Mouse (Mus musculus) MEL (cell line): ENCODE results near the gene Exosc8. TPM values are rescaled to one million over a fixed set of nuclear protein-coding genes. Genes with fewer than 3 reads are reported as not detected.

ENCODE experiments used
- DNase-seq: peaks from one replicate; pipeline ENCODE4 v3.0.0; 2011; ENCODE audit warnings: low read depth, low spot score
- H3K27ac ChIP-seq: 2 replicates; pipeline ENCODE4 v1.5.1; 2012; ENCODE audit warnings: low read depth, mild to moderate bottlenecking, control low read depth, low read length, moderate library complexity; ENCODE audit not compliant: control insufficient read depth
- H3K27me3 ChIP-seq, 2 experiments: fragments of 150-350 bp in 1 of 2; sonication (generic) in 1 of 2; 2 replicates each; pipeline ENCODE4 v1.6.1; 2012; ENCODE audit warnings: low read length in 2 of 2, mild to moderate bottlenecking in 2 of 2, improper control_type of control experiment in 1 of 2, moderate library complexity in 1 of 2; ENCODE audit not compliant: insufficient read depth in 2 of 2, control insufficient read depth in 1 of 2
- H3K36me3 ChIP-seq, 2 experiments: 2 replicates each; pipeline ENCODE4 v1.6.1; 2012 to 2014; ENCODE audit warnings: low read length in 2 of 2, improper control_type of control experiment in 1 of 2, inconsistent platforms in 1 of 2, mild to moderate bottlenecking in 1 of 2; ENCODE audit not compliant: insufficient read depth in 2 of 2, control insufficient read depth in 1 of 2
- H3K4me1 ChIP-seq, 2 experiments: fragments of 150-350 bp in 1 of 2; sonication (generic) in 1 of 2; 2 replicates each; pipeline ENCODE4 v1.6.1; 2012; ENCODE audit warnings: low read length in 2 of 2, improper control_type of control experiment in 1 of 2, mild to moderate bottlenecking in 1 of 2; ENCODE audit not compliant: insufficient read depth in 2 of 2, control insufficient read depth in 1 of 2
- H3K4me3 ChIP-seq, 2 experiments: fragments of 150-350 bp in 1 of 2; sonication (generic) in 1 of 2; 2 replicates each; pipeline ENCODE4 v1.5.1; 2012; ENCODE audit warnings: low read depth in 2 of 2, low read length in 2 of 2, mild to moderate bottlenecking in 2 of 2, moderate library complexity in 2 of 2, control low read depth in 1 of 2, improper control_type of control experiment in 1 of 2; ENCODE audit not compliant: control insufficient read depth in 1 of 2, insufficient read depth in 1 of 2
- H3K79me2 ChIP-seq: 2 replicates; pipeline ENCODE4 v1.6.1; 2012; ENCODE audit warnings: mild to moderate bottlenecking, low read length, moderate library complexity; ENCODE audit not compliant: control insufficient read depth, poor library complexity, insufficient read depth
- H3K9ac ChIP-seq: 2 replicates; pipeline ENCODE4 v1.6.1; 2012; ENCODE audit warnings: low read depth, mild to moderate bottlenecking, control low read depth, low read length, moderate library complexity; ENCODE audit not compliant: control insufficient read depth, poor library complexity, severe bottlenecking
- H3K9me3 ChIP-seq: fragments of 150-350 bp; sonication (generic); replicated peaks from 2 replicates; pipeline ENCODE4 v1.6.1; 2012; ENCODE audit warnings: mild to moderate bottlenecking, low read length, improper control_type of control experiment, moderate library complexity; ENCODE audit not compliant: insufficient read depth
- BHLHE40 ChIP-seq: IDR thresholded peaks from 2 replicates; pipeline ENCODE4 v1.6.1; 2012; ENCODE audit warnings: low read depth, mild to moderate bottlenecking, inconsistent platforms, low read length, improper control_type of control experiment, borderline replicate concordance
- CHD1 ChIP-seq: IDR thresholded peaks from 2 replicates; pipeline ENCODE4 v1.6.1; 2012; ENCODE audit warnings: low read depth, mild to moderate bottlenecking, inconsistent platforms, low read length, improper control_type of control experiment
- CHD2 ChIP-seq: IDR thresholded peaks from 2 replicates; pipeline ENCODE4 v1.6.1; 2011; ENCODE audit warnings: low read length, improper control_type of control experiment
- CTCF ChIP-seq, 3 experiments: IDR thresholded peaks in 2 of 3; conservative IDR thresholded peaks in 1 of 3; 2 replicates each; pipeline ENCODE4 v1.5.1; 2011 to 2012; ENCODE audit warnings: low read length in 3 of 3, low read depth in 2 of 3, mild to moderate bottlenecking in 2 of 3, improper control_type of control experiment in 1 of 3, inconsistent platforms in 1 of 3, mixed read lengths in 1 of 3, moderate library complexity in 1 of 3; ENCODE audit not compliant: control insufficient read depth in 1 of 3, insufficient read depth in 1 of 3, poor library complexity in 1 of 3, severe bottlenecking in 1 of 3
- ELF1 ChIP-seq: IDR thresholded peaks from 2 replicates; pipeline ENCODE4 v1.6.1; 2014; ENCODE audit warnings: low read depth, mild to moderate bottlenecking, inconsistent platforms, low read length, improper control_type of control experiment, moderate library complexity
- ETS1 ChIP-seq: IDR thresholded peaks from 2 replicates; pipeline ENCODE4 v1.6.1; 2012; ENCODE audit warnings: low read depth, mild to moderate bottlenecking, inconsistent platforms, low read length, improper control_type of control experiment, moderate library complexity
- MXI1 ChIP-seq: IDR thresholded peaks from 2 replicates; pipeline ENCODE4 v1.6.1; 2011; ENCODE audit warnings: mild to moderate bottlenecking, low read depth, low read length, improper control_type of control experiment
- NELFE ChIP-seq: IDR thresholded peaks from 2 replicates; pipeline ENCODE4 v1.6.1; 2011; ENCODE audit warnings: low read depth, low read length, improper control_type of control experiment
- NRF1 ChIP-seq: IDR thresholded peaks from 2 replicates; pipeline ENCODE4 v1.6.1; 2014; ENCODE audit warnings: low read depth, mild to moderate bottlenecking, inconsistent platforms, low read length, improper control_type of control experiment, moderate library complexity; ENCODE audit not compliant: poor library complexity, insufficient read depth, severe bottlenecking
- POLR2AphosphoS2 ChIP-seq: IDR thresholded peaks from 2 replicates; pipeline ENCODE4 v1.6.1; 2011; ENCODE audit warnings: low read length, improper control_type of control experiment
- SMC3 ChIP-seq: IDR thresholded peaks from 2 replicates; pipeline ENCODE4 v1.6.1; 2011; ENCODE audit warnings: low read depth, low read length, improper control_type of control experiment
- USF2 ChIP-seq, 2 experiments: IDR thresholded peaks; 2 replicates each; pipeline ENCODE4 v1.6.1; 2011 to 2012; ENCODE audit warnings: improper control_type of control experiment in 2 of 2, low read length in 2 of 2, borderline replicate concordance in 1 of 2, inconsistent platforms in 1 of 2, low read depth in 1 of 2, mild to moderate bottlenecking in 1 of 2; ENCODE audit not compliant: insufficient read depth in 1 of 2
- ZNF384 ChIP-seq: IDR thresholded peaks from 2 replicates; pipeline ENCODE4 v1.6.1; 2012; ENCODE audit warnings: low read depth, mild to moderate bottlenecking, inconsistent platforms, low read length, improper control_type of control experiment
- polyA plus RNA-seq, 2 experiments: library from polyadenylated mRNA; stranded (reverse) in 1 of 2; unstranded in 1 of 2; fragments of >175 nt in 1 of 2; fragments of >200 nt in 1 of 2; gene quantifications; 2 replicates each; pipeline versions ENCODE4 v1.2.1 to v1.2.4; 2012; ENCODE audit warnings: low replicate concordance in 2 of 2, low read depth in 1 of 2; ENCODE audit not compliant: insufficient read length in 2 of 2, insufficient read depth in 1 of 2, missing spikeins in 1 of 2
- total RNA-seq: library from RNA; depleted of rRNA; stranded (reverse); fragments of 300-350 nt; gene quantifications from 2 replicates; pipeline ENCODE4 v1.2.3, GENCODE M21; 2012

Exosc8 gene
- total and polyA plus RNA-seq, 3 experiments: 231 to 361 TPM; not detected in 1

GRCm38 (mm10) chr3:54727588-54727987 lies 7.6 kb downstream of the Exosc8 start:
- no peak overlapping the region for H3K4me3 ChIP-seq
- no peaks in the 10 kb centered on the region for H3K79me2 ChIP-seq
- H3K36me3 ChIP-seq: peaks cover 19 to 54% of the 10 kb centered on the region in 2 experiments
- DNase-seq: no peak
- TF ChIP-seq POLR2AphosphoS2 (peak; percentile 53; the same call in 1 of the 2 replicates), BHLHE40 (no peak), SMC3 (no peak), ZNF384 (no peak), ETS1 (no peak)
- peaks cover 3 to 12% of the 10 kb centered on the region in 2 experiments for H3K4me1 ChIP-seq
- no peaks in the 10 kb centered on the region for H3K27me3 ChIP-seq
- no peak overlapping the region for H3K9ac ChIP-seq
- no peak overlapping the region for H3K27ac ChIP-seq
- no peaks in the 10 kb centered on the region for H3K9me3 ChIP-seq

DNA sequence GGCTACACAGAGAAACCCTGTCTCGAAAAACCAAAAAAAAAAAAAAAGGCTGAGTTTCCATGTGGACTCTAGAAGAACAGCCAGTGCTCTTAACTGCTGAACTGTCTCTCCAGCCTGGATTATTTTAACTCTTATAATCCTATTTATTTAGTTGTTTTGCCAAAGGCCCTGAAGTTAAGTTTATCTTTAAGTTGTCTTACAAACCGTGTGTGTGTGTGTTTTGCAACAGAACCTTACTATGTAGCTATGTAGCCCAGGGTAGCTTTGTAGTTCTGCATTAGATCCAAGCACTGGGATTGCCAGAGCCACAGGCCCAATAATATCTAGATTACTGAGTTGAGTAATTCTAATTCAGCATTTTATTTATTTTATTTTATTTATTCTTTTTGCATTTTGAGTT lies 9.8 kb downstream of the Exosc8 start:
- no peak overlapping the region for H3K4me3 ChIP-seq
- TF ChIP-seq USF2 (IDR thresholded peaks at IDR 0.05; ENCODE audit: borderline replicate concordance in 1 of 2, insufficient read depth in 1 of 2, low read depth in 1 of 2, low read length in 2 of 2): no peak
- TF ChIP-seq, all 39 proteins: peak for 0
- H3K79me2 ChIP-seq: no peaks in the 10 kb centered on the region

GRCm38 (mm10) chr3:54723741-54724500 lies 11.3 kb downstream of the Exosc8 start:
- Histone ChIP-seq H3K4me3 (no peak overlapping the region), H3K36me3 (peaks cover 5 to 46% of the 10 kb centered on the region in 2 experiments), H3K9ac (no peak overlapping the region), H3K27me3 (no peaks in the 10 kb centered on the region), H3K79me2 (no peaks in the 10 kb centered on the region), H3K4me1 (peaks cover 2 to 7% of the 10 kb centered on the region in 2 experiments; a peak in 2 of 4 replicates), H3K27ac (no peak overlapping the region; the same call in 1 of the 2 replicates), H3K9me3 (no peaks in the 10 kb centered on the region)
- peak; percentile 47 for DNase-seq
- TF ChIP-seq NRF1: no peak
- TF ChIP-seq NELFE: no peak
- no peak for TF ChIP-seq USF2 (IDR thresholded peaks at IDR 0.05; ENCODE audit: borderline replicate concordance in 1 of 2, insufficient read depth in 1 of 2, low read depth in 1 of 2, low read length in 2 of 2)
- no peak for TF ChIP-seq CHD2
- no peak for TF ChIP-seq CHD1
- TF ChIP-seq MXI1: 0 out of 2 replicates have a peak, but pooled peaks have one; percentile 35
- peak; percentile 15; the same call in 1 of the 2 replicates for TF ChIP-seq ELF1
- no peak for TF ChIP-seq CTCF (IDR thresholded peaks at IDR 0.05 in 2 of 3, conservative IDR thresholded peaks at IDR 0.05 in 1 of 3; ENCODE audit: control insufficient read depth in 1 of 3, insufficient read depth in 1 of 3, low read depth in 2 of 3, low read length in 3 of 3, poor library complexity in 1 of 3, severe bottlenecking in 1 of 3)

More for the DNA sequence above, 9.8 kb downstream of the Exosc8 start:
- H3K27ac ChIP-seq: no peak overlapping the region
- H3K27me3 ChIP-seq: no peaks in the 10 kb centered on the region
- no peaks in the 10 kb centered on the region for H3K9me3 ChIP-seq
- peaks cover 2 to 7% of the 10 kb centered on the region in 2 experiments; a peak in 2 of 4 replicates for H3K4me1 ChIP-seq
- H3K9ac ChIP-seq: no peak overlapping the region
- DNase-seq: no peak
- H3K36me3 ChIP-seq: peaks cover 5 to 45% of the 10 kb centered on the region in 2 experiments
